Mouse (Mus musculus): ENCODE measurements around the gene Pcsk6.
A peak's percentile ranks its signal among the peaks of the same experiment; 100 is the strongest.

Pcsk6 gene

DNA sequence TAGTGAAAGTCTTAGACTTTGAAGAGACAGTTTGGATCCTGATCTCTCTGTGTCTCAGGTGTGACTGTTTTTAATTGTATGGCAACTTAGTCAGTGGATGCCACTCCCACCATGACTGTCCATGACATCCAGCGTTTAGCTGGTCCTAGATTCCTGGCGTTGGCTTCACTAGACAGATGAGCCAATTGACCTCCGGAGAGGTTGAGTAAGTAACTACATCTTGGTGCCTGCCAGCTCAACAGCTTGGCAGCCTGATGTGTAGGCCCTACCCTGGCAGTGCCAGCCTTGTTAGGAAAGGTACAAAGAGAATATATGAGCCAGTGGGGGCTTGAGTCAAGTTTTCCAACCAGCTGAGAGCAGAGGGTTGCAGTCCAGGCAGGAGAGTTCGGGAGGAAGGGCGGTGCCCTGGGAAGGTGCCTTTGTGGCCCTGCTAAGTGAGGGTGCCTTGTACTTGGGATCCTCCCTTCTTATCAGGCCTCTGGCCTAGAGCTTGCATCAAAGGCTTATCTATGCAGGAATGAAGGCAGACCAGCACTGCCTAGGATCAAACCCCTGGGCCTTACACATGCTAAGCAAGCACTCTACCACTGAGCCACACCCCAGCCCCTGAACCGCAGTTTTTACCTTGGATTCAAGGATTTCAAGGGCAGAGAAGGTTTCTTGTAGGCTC lies 11.8 kb downstream of the Pcsk6 start:
- TF ChIP-seq GATA4 (IDR thresholded peaks at IDR 0.05; ENCODE audit: insufficient replicate concordance, low read length): no peak

GRCm38 (mm10) chr7:65873902-65874301 lies 12.4 kb downstream of the Pcsk6 start:
- TF ChIP-seq GATA4 (IDR thresholded peaks at IDR 0.05; ENCODE audit: insufficient replicate concordance, low read length): no peak

- TF ChIP-seq GATA4 (IDR thresholded peaks at IDR 0.05; ENCODE audit: insufficient replicate concordance, low read length): 0 out of 2 replicates have a peak, but pooled peaks have one; percentile 36
Measured at GRCm38 (mm10) chr7:65876596-65876995, 15.1 kb downstream of the Pcsk6 start.

DNA sequence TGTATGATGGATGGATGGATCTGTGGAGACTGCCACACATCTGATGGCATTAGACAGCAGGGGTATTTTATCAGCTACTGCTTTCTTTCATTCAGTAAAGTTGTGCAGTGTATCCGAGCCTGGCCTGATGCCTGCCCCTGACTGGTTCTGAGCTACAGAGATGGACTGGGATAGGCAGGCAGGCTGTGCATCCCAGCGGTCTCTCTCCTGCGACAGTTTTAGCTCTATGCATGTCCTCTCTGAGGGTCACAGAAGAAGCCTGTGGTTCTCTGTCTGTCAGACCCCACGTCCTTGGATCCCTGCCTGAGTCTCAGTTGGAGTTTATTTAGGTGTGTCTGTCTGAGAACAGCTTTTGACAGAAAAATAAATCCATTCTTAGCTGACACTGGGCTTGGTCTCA lies 16.7 kb downstream of the Pcsk6 start:
- no peak for TF ChIP-seq GATA4 (IDR thresholded peaks at IDR 0.05; ENCODE audit: insufficient replicate concordance, low read length)

GRCm38 (mm10) chr7:65879330-65879729 lies 17.8 kb downstream of the Pcsk6 start:
- no peak for TF ChIP-seq GATA4 (IDR thresholded peaks at IDR 0.05; ENCODE audit: insufficient replicate concordance, low read length)

DNA sequence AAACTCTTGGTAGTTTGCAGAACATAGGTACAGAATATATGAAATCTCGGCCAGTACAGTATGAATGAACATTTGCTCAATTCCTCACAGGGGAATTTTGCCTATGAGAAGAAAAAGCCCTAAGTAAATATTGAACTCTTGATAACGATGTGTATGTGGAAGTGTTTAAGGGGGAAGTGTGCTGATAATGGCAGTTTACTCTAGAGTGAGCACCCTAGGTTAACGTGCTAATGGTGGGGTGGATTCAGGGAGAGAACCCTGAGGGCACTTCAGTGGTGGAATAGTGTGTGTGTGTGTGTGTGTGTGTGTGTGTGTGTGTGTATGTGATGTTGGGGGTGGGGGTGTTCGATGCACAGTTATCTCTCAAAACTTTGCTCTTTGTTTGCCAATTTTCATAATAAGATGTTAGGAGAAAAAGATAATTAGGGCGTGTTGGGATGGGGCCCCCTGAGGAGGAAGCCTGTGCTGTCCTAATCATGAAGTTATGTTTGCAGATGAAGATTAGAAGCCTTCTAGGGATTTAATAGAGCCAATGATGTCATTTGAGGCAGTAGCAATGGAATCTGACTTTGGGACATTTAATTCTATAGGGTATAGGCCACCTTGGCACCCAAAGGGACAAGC lies 19.2 kb downstream of the Pcsk6 start:
- TF ChIP-seq GATA4 (IDR thresholded peaks at IDR 0.05; ENCODE audit: insufficient replicate concordance, low read length): no peak

GRCm38 (mm10) chr7:65881290-65881688 lies 19.8 kb downstream of the Pcsk6 start:
- no peak for TF ChIP-seq GATA4 (IDR thresholded peaks at IDR 0.05; ENCODE audit: insufficient replicate concordance, low read length)

- no peak for TF ChIP-seq GATA4 (IDR thresholded peaks at IDR 0.05; ENCODE audit: insufficient replicate concordance, low read length)
Measured at GRCm38 (mm10) chr7:65884928-65885327, 23.4 kb downstream of the Pcsk6 start.

- no peak for TF ChIP-seq GATA4 (IDR thresholded peaks at IDR 0.05; ENCODE audit: insufficient replicate concordance, low read length)
Measured at GRCm38 (mm10) chr7:65885819-65886218, 24.3 kb downstream of the Pcsk6 start.

- no peak for TF ChIP-seq GATA4 (IDR thresholded peaks at IDR 0.05; ENCODE audit: insufficient replicate concordance, low read length)
Measured at GRCm38 (mm10) chr7:65891831-65892230, 30.3 kb downstream of the Pcsk6 start.

- TF ChIP-seq GATA4 (IDR thresholded peaks at IDR 0.05; ENCODE audit: insufficient replicate concordance, low read length): no peak
Measured at GRCm38 (mm10) chr7:65892264-65892828, 30.8 kb downstream of the Pcsk6 start.

- no peak for TF ChIP-seq GATA4 (IDR thresholded peaks at IDR 0.05; ENCODE audit: insufficient replicate concordance, low read length)
Measured at GRCm38 (mm10) chr7:65893546-65893945, 32.0 kb downstream of the Pcsk6 start.

- no peak for TF ChIP-seq GATA4 (IDR thresholded peaks at IDR 0.05; ENCODE audit: insufficient replicate concordance, low read length)
Measured at GRCm38 (mm10) chr7:65895262-65895661, 33.7 kb downstream of the Pcsk6 start.

DNA sequence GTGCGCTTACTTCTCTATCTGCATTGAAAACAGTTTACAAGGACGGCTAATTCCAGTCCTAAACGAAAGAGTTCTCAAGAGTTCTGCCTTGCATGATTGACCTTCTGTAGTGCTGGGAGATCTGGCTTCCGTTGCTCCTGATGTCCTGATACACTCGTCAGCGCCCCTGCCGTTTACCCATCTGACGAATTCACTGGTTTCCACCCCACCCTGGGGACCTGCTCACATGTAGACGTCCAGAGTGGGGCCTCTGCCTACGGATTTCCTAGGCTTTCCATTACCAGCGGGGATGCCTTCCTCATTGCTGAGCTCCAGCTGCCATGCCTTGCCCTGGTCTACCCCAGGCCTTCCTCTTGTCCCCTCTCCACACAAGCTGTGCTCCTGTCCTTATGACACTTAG lies 39.7 kb downstream of the Pcsk6 start:
- TF ChIP-seq GATA4 (IDR thresholded peaks at IDR 0.05; ENCODE audit: insufficient replicate concordance, low read length): no peak

GRCm38 (mm10) chr7:65902471-65903180 lies 41.1 kb downstream of the Pcsk6 start:
- no peak for TF ChIP-seq GATA4 (IDR thresholded peaks at IDR 0.05; ENCODE audit: insufficient replicate concordance, low read length)

DNA sequence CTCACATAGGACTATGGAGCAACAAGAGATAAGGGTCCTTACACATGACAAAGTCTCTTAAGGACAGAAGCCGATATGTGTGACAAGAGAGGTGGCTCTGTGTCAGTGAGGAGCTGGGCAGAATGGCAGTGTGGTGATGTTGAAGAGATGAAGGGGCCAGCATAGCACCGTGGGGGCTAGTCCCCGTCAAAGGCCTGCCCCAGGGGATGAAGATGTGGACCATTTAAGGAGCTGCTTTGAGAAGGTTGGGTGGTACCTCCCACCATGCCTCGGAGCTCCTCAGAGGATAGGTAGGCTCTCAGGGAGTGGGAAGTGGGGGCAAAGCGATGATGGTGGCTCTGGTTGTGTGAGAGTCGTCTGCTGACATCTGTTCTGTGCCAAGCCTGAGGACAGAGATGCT lies 41.9 kb downstream of the Pcsk6 start:
- no peak for TF ChIP-seq GATA4 (IDR thresholded peaks at IDR 0.05; ENCODE audit: insufficient replicate concordance, low read length)
